Mouse (Mus musculus) small intestine, adult 2 months (tissue): ENCODE results near the gene Mark4.

Source experiments
- CTCF ChIP-seq: fragments of 200-500 bp; IDR thresholded peaks from 2 replicates; pipeline ENCODE4 v1.5.1; 2012; ENCODE audit warnings: low read depth, mild to moderate bottlenecking, control low read depth, inconsistent platforms, low read length, moderate library complexity, mixed read lengths; ENCODE audit not compliant: insufficient replicate concordance, insufficient read length; ENCODE audit errors: extremely low read depth
- POLR2A ChIP-seq: fragments of 200-500 bp; IDR thresholded peaks from 2 replicates; pipeline ENCODE4 v1.6.1; 2012; ENCODE audit warnings: low read depth, mild to moderate bottlenecking, control low read depth, inconsistent platforms, low read length, moderate library complexity

GRCm38 (mm10) chr7:19444801-19445200 is 13.8 kb downstream of the Mark4 start:
- TF ChIP-seq POLR2A: no peak
- TF ChIP-seq CTCF: no peak
